Comparison of ENCODE assay signal across 9 mouse cellular contexts in the genomic region with DNA sequence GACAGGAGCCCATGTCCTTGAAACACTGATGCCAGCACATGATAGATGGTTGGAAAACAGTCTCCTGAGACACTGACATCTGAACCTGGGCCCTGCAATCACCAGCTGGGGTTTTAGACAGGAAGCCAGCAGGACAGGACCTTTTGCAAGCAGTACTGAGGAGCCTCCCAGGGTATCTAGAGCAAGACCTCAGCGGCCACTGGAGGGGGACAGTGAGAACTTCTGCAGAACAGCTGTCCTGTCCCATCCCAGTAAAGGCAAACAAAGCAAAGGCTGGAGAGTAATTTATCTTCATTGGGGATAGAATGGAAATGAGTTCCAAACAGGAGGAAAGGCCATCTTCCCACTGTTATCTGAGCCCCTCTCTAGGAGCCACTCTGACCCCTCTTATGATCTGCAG. TPM values are rescaled to one million over a fixed set of nuclear protein-coding genes. Genes with fewer than 3 reads are reported as not detected.
DNase-seq lines count a peak whose midpoint lies in the region; ATAC-seq lines count a peak whose summit lies in the region.
"Had no signal": no experiment of that assay in that cellular context is flagged by ENCODE, and none has a peak within 500 bp of the region (broad histone marks: within the 10 kb centered on the region; RNA-seq: fewer than 3 reads in every experiment).

No protein-coding gene starts in this region.

- peaks cover 4% of the 10 kb centered on the region; the same call in 1 of the 2 replicates for H3K9me3 ChIP-seq in midbrain, embryonic 10.5 days (replicated peaks)
- H3K9me3 ChIP-seq in midbrain, embryonic 13.5 days, result no peaks in the 10 kb centered on the region
- H3K9me3 ChIP-seq in liver, embryonic 11.5 days (ENCODE audit: control insufficient read depth, low read length), result no peaks in the 10 kb centered on the region
- H3K9me3 ChIP-seq in forebrain, embryonic 12.5 days, result 0 out of 2 replicates have a peak, but pooled peaks cover 3% of the 10 kb centered on the region
- no peaks in the 10 kb centered on the region for H3K9me3 ChIP-seq in midbrain, embryonic 11.5 days (ENCODE audit: control insufficient read depth, low read length)
- H3K9me3 ChIP-seq: hindbrain, embryonic 15.5 days had no signal

- peaks cover 48% of the 10 kb centered on the region for H3K27me3 ChIP-seq in midbrain, embryonic 10.5 days (ENCODE audit: low read depth, poor library complexity, severe bottlenecking)
- peaks cover 41% of the 10 kb centered on the region for H3K27me3 ChIP-seq in midbrain, embryonic 13.5 days
- peaks cover 8% of the 10 kb centered on the region; the same call in 1 of the 2 replicates for H3K27me3 ChIP-seq in liver, embryonic 11.5 days (replicated peaks; ENCODE audit: control insufficient read depth, insufficient read depth, low read length)
- peaks cover 29% of the 10 kb centered on the region for H3K27me3 ChIP-seq in forebrain, embryonic 12.5 days
- peaks cover 20% of the 10 kb centered on the region for H3K27me3 ChIP-seq in midbrain, embryonic 11.5 days (ENCODE audit: control insufficient read depth, insufficient read depth, low read length)

- H3K9ac ChIP-seq in midbrain, embryonic 13.5 days (replicated peaks), result no peak overlapping the region
- no peak overlapping the region for H3K9ac ChIP-seq in liver, embryonic 11.5 days (ENCODE audit: low read depth, low read length)
- no peak overlapping the region for H3K9ac ChIP-seq in forebrain, embryonic 12.5 days
- H3K9ac ChIP-seq in midbrain, embryonic 11.5 days (ENCODE audit: low read length), result no peak overlapping the region
- H3K9ac ChIP-seq: hindbrain, embryonic 15.5 days had no signal

- peak; percentile 44 for DNase-seq in midbrain, embryonic 10.5 days (ENCODE audit: low spot score)
- peak; percentile 24 for DNase-seq in adrenal gland, adult 8-10 months
- DNase-seq in heart, adult 9 months (ENCODE audit: low spot score in 2 of 2), result peak; percentile 29 to 52
- no peak for DNase-seq in liver, embryonic 11.5 days (ENCODE audit: low spot score)
- DNase-seq in spleen, postnatal 36 days (ENCODE audit: low spot score in 2 of 2), result peak; percentile 19 to 39
- no peak for DNase-seq in midbrain, embryonic 11.5 days (ENCODE audit: low spot score, missing footprints)

- no peak for ATAC-seq in midbrain, embryonic 13.5 days
- 0 out of 2 replicates have a peak, but pooled peaks have one; percentile 40 for ATAC-seq in liver, embryonic 11.5 days (replicated peaks; ENCODE audit: low FRiP score)
- no peak for ATAC-seq in forebrain, embryonic 12.5 days (ENCODE audit: low FRiP score)
- ATAC-seq in midbrain, embryonic 11.5 days (ENCODE audit: low FRiP score), result no peak

- no peak overlapping the region for H3K4me2 ChIP-seq in midbrain, embryonic 13.5 days (replicated peaks)
- no peak overlapping the region for H3K4me2 ChIP-seq in liver, embryonic 11.5 days
- no peak overlapping the region for H3K4me2 ChIP-seq in forebrain, embryonic 12.5 days
- H3K4me2 ChIP-seq in midbrain, embryonic 11.5 days, result no peak overlapping the region
- H3K4me2 ChIP-seq: hindbrain, embryonic 15.5 days had no signal

- no peak overlapping the region for H3K27ac ChIP-seq in midbrain, embryonic 10.5 days (replicated peaks)
- H3K27ac ChIP-seq in midbrain, embryonic 13.5 days, result no peak overlapping the region
- H3K27ac ChIP-seq in liver, embryonic 11.5 days (ENCODE audit: low read depth, low read length), result no peak overlapping the region
- no peak overlapping the region for H3K27ac ChIP-seq in forebrain, embryonic 12.5 days
- no peak overlapping the region for H3K27ac ChIP-seq in midbrain, embryonic 11.5 days (ENCODE audit: low read depth, low read length)
- H3K27ac ChIP-seq: hindbrain, embryonic 15.5 days had no signal

- H3K4me1 ChIP-seq in midbrain, embryonic 10.5 days, result peaks cover 29% of the 10 kb centered on the region
- peaks cover 20% of the 10 kb centered on the region for H3K4me1 ChIP-seq in midbrain, embryonic 13.5 days (replicated peaks)
- H3K4me1 ChIP-seq in liver, embryonic 11.5 days (replicated peaks; ENCODE audit: control insufficient read depth, insufficient read depth, low read length), result peaks cover 4% of the 10 kb centered on the region; the same call in 1 of the 2 replicates
- peaks cover 26% of the 10 kb centered on the region for H3K4me1 ChIP-seq in forebrain, embryonic 12.5 days
- peaks cover 7% of the 10 kb centered on the region; the same call in 1 of the 2 replicates for H3K4me1 ChIP-seq in midbrain, embryonic 11.5 days (ENCODE audit: control insufficient read depth, insufficient read depth, low read length)

- no peaks in the 10 kb centered on the region for H3K36me3 ChIP-seq in midbrain, embryonic 10.5 days
- no peaks in the 10 kb centered on the region for H3K36me3 ChIP-seq in midbrain, embryonic 13.5 days
- no peaks in the 10 kb centered on the region for H3K36me3 ChIP-seq in liver, embryonic 11.5 days (ENCODE audit: control insufficient read depth, insufficient read depth, low read length)
- H3K36me3 ChIP-seq in forebrain, embryonic 12.5 days (replicated peaks), result no peaks in the 10 kb centered on the region
- no peaks in the 10 kb centered on the region for H3K36me3 ChIP-seq in midbrain, embryonic 11.5 days (ENCODE audit: control insufficient read depth, insufficient read depth, low read length)
- H3K36me3 ChIP-seq: hindbrain, embryonic 15.5 days had no signal

- no peak overlapping the region for H3K4me3 ChIP-seq in midbrain, embryonic 10.5 days
- no peak overlapping the region for H3K4me3 ChIP-seq in midbrain, embryonic 13.5 days (replicated peaks)
- H3K4me3 ChIP-seq in liver, embryonic 11.5 days (ENCODE audit: low read depth, low read length), result no peak overlapping the region
- H3K4me3 ChIP-seq in forebrain, embryonic 12.5 days (replicated peaks), result no peak overlapping the region
- no peak overlapping the region for H3K4me3 ChIP-seq in midbrain, embryonic 11.5 days (ENCODE audit: low read depth, low read length)
- H3K4me3 ChIP-seq: hindbrain, embryonic 15.5 days had no signal

- 13% methylated on average over 1 of the region's 1 CpGs for WGBS in midbrain, embryonic 10.5 days
- WGBS in midbrain, embryonic 13.5 days, result 4% methylated on average over 1 of the region's 1 CpGs
- WGBS in liver, embryonic 11.5 days, result 5% methylated on average over 1 of the region's 1 CpGs
- WGBS in forebrain, embryonic 12.5 days, result 12% methylated on average over 1 of the region's 1 CpGs
- 14% methylated on average over 1 of the region's 1 CpGs for WGBS in midbrain, embryonic 11.5 days

RNA-seq across cellular contexts. Expression of a gene that starts 1.5 kb away (rescaled TPM):
- 2.7 and 3.5 TPM in 2 replicates for polyA plus RNA-seq in midbrain, embryonic 10.5 days (2016; fragmentation: Nextera tagmentation; extraction: Ambion mirVana)
- polyA plus RNA-seq in midbrain, embryonic 13.5 days (2015; fragmentation: Nextera tagmentation; extraction: Ambion mirVana), result 3.9 and 4.0 TPM in 2 replicates
- total RNA-seq in adrenal gland, adult 8-10 months (2022), result 1 to 10 TPM; 3.6 to 8.9 (median 5.1) TPM
- polyA plus RNA-seq in liver, embryonic 11.5 days (2014; fragmentation: Nextera tagmentation; extraction: Ambion mirVana), result 11.6 TPM in 2 replicates
- 3.8 and 3.9 TPM in 2 replicates for polyA plus RNA-seq in forebrain, embryonic 12.5 days (2016; fragmentation: Nextera tagmentation; extraction: Ambion mirVana)
- polyA plus RNA-seq in midbrain, embryonic 11.5 days (2014; fragmentation: Nextera tagmentation; extraction: Ambion mirVana), result 3.7 and 3.8 TPM in 2 replicates

Comparison
In these comparisons a context has a peak if more than half of its experiments do, and no peak if none do; other contexts are left out.
1. DNase-seq: peak in midbrain, embryonic 10.5 days (single experiment), adrenal gland, adult 8-10 months (single experiment), heart, adult 9 months (2 of 2) and spleen, postnatal 36 days (2 of 2); none in liver, embryonic 11.5 days (single experiment) and midbrain, embryonic 11.5 days (single experiment).